Mouse (Mus musculus) embryonic facial prominence, embryonic 15.5 days (tissue): Measurements from ENCODE around the gene Cstf2. TPM values are rescaled to one million over a fixed set of nuclear protein-coding genes. Genes with fewer than 3 reads are reported as not detected.

Source experiments
- ATAC-seq: fragments of 200-750 bp; cut with Nextera tagmentation; 2 replicates; pipeline ENCODE4 v1.8.0; 2017; ENCODE audit warnings: low read depth, moderate TSS enrichment; ENCODE audit not compliant: insufficient number of reproducible peaks, low FRiP score, low TSS enrichment
- H3K27ac ChIP-seq: fragments of 300-500 bp; sonication (generic); replicated peaks from 2 replicates; pipeline ENCODE4 v1.5.1; 2015; ENCODE audit warnings: mild to moderate bottlenecking, inconsistent platforms
- H3K27me3 ChIP-seq: fragments of 300-500 bp; sonication (generic); 2 replicates; pipeline ENCODE4 v1.6.1; 2015; ENCODE audit warnings: inconsistent platforms
- H3K36me3 ChIP-seq: fragments of 300-500 bp; sonication (generic); 2 replicates; pipeline ENCODE4 v1.6.1; 2015; ENCODE audit warnings: mild to moderate bottlenecking, inconsistent platforms
- H3K4me1 ChIP-seq: fragments of 300-500 bp; sonication (generic); 2 replicates; pipeline ENCODE4 v1.6.1; 2015; ENCODE audit warnings: inconsistent platforms
- H3K4me2 ChIP-seq: fragments of 300-500 bp; sonication (generic); replicated peaks from 2 replicates; pipeline ENCODE4 v1.6.1; 2015; ENCODE audit warnings: mild to moderate bottlenecking, inconsistent platforms
- H3K4me3 ChIP-seq: fragments of 300-500 bp; sonication (generic); replicated peaks from 2 replicates; pipeline ENCODE4 v1.5.1; 2015; ENCODE audit warnings: mild to moderate bottlenecking, inconsistent platforms
- H3K9ac ChIP-seq: fragments of 300-500 bp; sonication (generic); 2 replicates; pipeline ENCODE4 v1.6.1; 2015; ENCODE audit warnings: inconsistent platforms
- H3K9me3 ChIP-seq: fragments of 300-500 bp; sonication (generic); replicated peaks from 2 replicates; pipeline ENCODE4 v1.6.1; 2016; ENCODE audit warnings: inconsistent platforms
- WGBS: fragments of 180-500 bp; shearing (Covaris S2); methylation state at CpG from one replicate; pipeline ENCODE4 v1.1.7; 2015; 5-methylcytosine and 5-hydroxymethylcytosine counted together
- microRNA-seq: library from miRNA; unstranded; fragments of <30 nt; microRNA quantifications from one replicate; pipeline ENCODE4, GENCODE M21; 2016; ENCODE audit warnings: borderline number of aligned reads
- polyA plus RNA-seq: library from polyadenylated mRNA; unstranded; fragments of >200 nt; fragmentation: Nextera tagmentation; extraction: Ambion mirVana; gene quantifications from 2 replicates; pipeline ENCODE4 v1.2.1, GENCODE M21; 2015

Gene Cstf2
- polyA plus RNA-seq, 1 experiment from 2014 or later = 34.3 TPM

- Histone ChIP-seq H3K9me3 (no peaks in the 10 kb centered on the region), H3K27me3 (peaks cover 9% of the 10 kb centered on the region; the same call in 1 of the 2 replicates), H3K4me1 (no peaks in the 10 kb centered on the region), H3K4me3 (no peak overlapping the region), H3K27ac (no peak overlapping the region), H3K36me3 (no peaks in the 10 kb centered on the region), H3K4me2 (no peak overlapping the region), H3K9ac (no peak overlapping the region)
- no peak for ATAC-seq
- 79% methylated on average over 3 of the region's 3 CpGs for WGBS
Observed at GRCm38 (mm10) chrX:134128549-134128948, 69.6 kb downstream of the Cstf2 start.

GRCm38 (mm10) chrX:134132295-134132694 is 73.3 kb downstream of the Cstf2 start:
- H3K27ac ChIP-seq = no peak overlapping the region
- no peak for ATAC-seq
- 31% methylated on average over 5 of the region's 5 CpGs for WGBS
- no peak overlapping the region for H3K4me3 ChIP-seq
- no peak overlapping the region for H3K9ac ChIP-seq
- no peaks in the 10 kb centered on the region for H3K4me1 ChIP-seq
- no peaks in the 10 kb centered on the region for H3K36me3 ChIP-seq
- peaks cover 9% of the 10 kb centered on the region; the same call in 1 of the 2 replicates for H3K27me3 ChIP-seq
- no peak overlapping the region for H3K4me2 ChIP-seq
- no peaks in the 10 kb centered on the region for H3K9me3 ChIP-seq

- Histone ChIP-seq H3K27ac (no peak overlapping the region), H3K27me3 (peaks cover 4% of the 10 kb centered on the region; the same call in 1 of the 2 replicates), H3K9me3 (no peaks in the 10 kb centered on the region), H3K9ac (no peak overlapping the region), H3K36me3 (no peaks in the 10 kb centered on the region), H3K4me3 (no peak overlapping the region), H3K4me1 (no peaks in the 10 kb centered on the region), H3K4me2 (no peak overlapping the region)
- no peak for ATAC-seq
- WGBS = 54% methylated on average over 3 of the region's 3 CpGs
Observed at GRCm38 (mm10) chrX:134133821-134134220, 74.8 kb downstream of the Cstf2 start.

Small RNAs within 50 kb of the gene (microRNA-seq; reads per million reads assigned to microRNA genes)
- gene Mir3112 = not detected

Other genes starting within 250 kb of the Cstf2 start
- gene Tnmd, start 208.2 kb upstream of the Cstf2 start, polyA plus RNA-seq = 58.9 and 59.1 TPM in 2 replicates
- 146 and 156 TPM in 2 replicates for gene Tspan6, start 160.8 kb upstream of the Cstf2 start, polyA plus RNA-seq
- gene Srpx2, start 150.8 kb upstream of the Cstf2 start, polyA plus RNA-seq = 12.1 and 12.7 TPM in 2 replicates
- gene Sytl4, start 77.4 kb upstream of the Cstf2 start, polyA plus RNA-seq = 3.3 and 4.3 TPM in 2 replicates
- gene Xkrx, start 102.9 kb downstream of the Cstf2 start, polyA plus RNA-seq = 3.4 TPM in 2 replicates
- not detected in 2 replicates for gene Arl13a, start 128.3 kb downstream of the Cstf2 start, polyA plus RNA-seq
- gene Nox1, start 162.8 kb downstream of the Cstf2 start, polyA plus RNA-seq = 0.09 TPM in 1 of 2 replicates, not detected in the other
- 16.6 and 17.5 TPM in 2 replicates for gene Trmt2b, start 217.8 kb downstream of the Cstf2 start, polyA plus RNA-seq
- gene Tmem35a, start 236.0 kb downstream of the Cstf2 start, polyA plus RNA-seq = 9.7 and 10.7 TPM in 2 replicates
- gene Cenpi, start 248.9 kb downstream of the Cstf2 start, polyA plus RNA-seq = 21.9 and 25.0 TPM in 2 replicates